Mouse (Mus musculus) cortical plate, adult 2 months (tissue): Measurements from ENCODE around the gene Gm11114.

Experiments used
- CTCF ChIP-seq: fragments of 200-500 bp; IDR thresholded peaks from 2 replicates; pipeline ENCODE4 v1.5.1; 2011; ENCODE audit warnings: mild to moderate bottlenecking, control low read depth, low read length; ENCODE audit not compliant: insufficient read depth; ENCODE audit errors: extremely low read depth
- POLR2A ChIP-seq: fragments of 200-500 bp; IDR thresholded peaks from 2 replicates; pipeline ENCODE4 v1.6.1; 2011; ENCODE audit warnings: mild to moderate bottlenecking, low read length, control low read depth; ENCODE audit not compliant: insufficient read depth; ENCODE audit errors: extremely low read depth

DNA sequence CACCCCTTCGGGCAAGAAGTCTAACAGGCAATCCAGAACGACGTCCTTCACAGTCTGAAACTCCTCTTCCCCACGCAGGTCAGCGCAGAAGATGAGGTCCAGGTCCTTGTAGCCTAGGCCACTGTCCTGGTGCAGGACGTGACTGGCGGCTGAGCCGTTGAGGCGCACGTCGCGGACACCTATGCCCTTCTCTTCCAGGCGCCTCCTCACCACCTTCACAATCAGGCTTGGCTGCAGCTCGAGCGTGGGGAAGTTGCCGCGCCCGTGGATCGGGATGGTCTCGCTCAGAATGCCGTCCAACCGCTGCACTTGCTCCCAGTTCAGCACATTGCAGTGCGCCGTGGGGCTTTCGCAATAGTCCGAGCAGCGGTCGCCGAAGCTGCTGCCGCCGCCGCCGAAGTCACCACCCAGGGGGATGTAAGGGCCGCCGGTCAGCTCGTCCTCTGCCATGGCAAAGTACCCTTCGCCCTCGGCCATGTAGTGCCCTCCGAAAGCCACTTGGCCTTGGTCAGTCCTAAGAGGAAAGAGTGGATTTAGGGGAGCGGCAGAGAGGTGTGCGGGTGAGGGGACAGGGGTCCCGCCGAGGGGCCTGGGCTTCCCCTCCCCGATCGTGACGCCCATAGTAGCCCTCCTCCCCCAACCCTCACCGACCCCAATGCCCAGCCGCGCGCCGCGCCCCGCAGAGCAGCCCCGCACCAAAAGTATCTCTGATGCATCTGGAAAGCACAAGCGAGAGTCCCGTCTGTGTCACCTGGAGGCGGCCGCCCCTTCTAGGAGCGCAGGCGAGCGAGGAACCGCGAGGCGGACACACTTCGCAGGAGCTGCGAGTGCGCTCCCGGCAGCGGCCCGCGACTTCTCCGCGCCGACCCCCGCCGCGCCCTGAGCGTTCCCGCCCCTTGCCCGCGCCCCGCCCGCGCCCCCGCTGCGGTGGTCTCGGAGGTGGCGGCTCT is 14.0 kb downstream of the Gm11114 start:
- TF ChIP-seq CTCF = no peak
- TF ChIP-seq POLR2A = no peak
